Mouse (Mus musculus) small intestine, adult 2 months (tissue): Measurements from ENCODE around the gene Tex46. TPM values are rescaled to one million over a fixed set of nuclear protein-coding genes. Genes with fewer than 3 reads are reported as not detected.

Experiments
- H3K27ac ChIP-seq: fragments of 200-500 bp; 2 replicates; pipeline ENCODE4 v1.5.1; 2012; ENCODE audit warnings: low read depth, low read length, control low read depth, inconsistent platforms; ENCODE audit not compliant: insufficient read depth
- H3K27me3 ChIP-seq: fragments of 200-500 bp; 2 replicates; pipeline ENCODE4 v1.6.1; 2012; ENCODE audit warnings: mild to moderate bottlenecking, moderate library complexity, low read length, inconsistent platforms; ENCODE audit not compliant: control insufficient read depth, insufficient read depth
- H3K36me3 ChIP-seq: fragments of 200-500 bp; 2 replicates; pipeline ENCODE4 v1.6.1; 2012; ENCODE audit warnings: mild to moderate bottlenecking, low read length, control low read depth, inconsistent platforms; ENCODE audit not compliant: control insufficient read depth, insufficient read depth
- H3K4me1 ChIP-seq: fragments of 200-500 bp; 2 replicates; pipeline ENCODE4 v1.6.1; 2012; ENCODE audit warnings: low read length, inconsistent platforms, mixed read lengths; ENCODE audit not compliant: control insufficient read depth, insufficient read depth, insufficient read length
- H3K4me3 ChIP-seq: fragments of 200-500 bp; 2 replicates; pipeline ENCODE4 v1.5.1; 2012; ENCODE audit warnings: low read depth, mild to moderate bottlenecking, control low read depth, inconsistent platforms, low read length, moderate library complexity
- CTCF ChIP-seq: fragments of 200-500 bp; IDR thresholded peaks from 2 replicates; pipeline ENCODE4 v1.5.1; 2012; ENCODE audit warnings: low read depth, mild to moderate bottlenecking, control low read depth, inconsistent platforms, low read length, moderate library complexity, mixed read lengths; ENCODE audit not compliant: insufficient replicate concordance, insufficient read length; ENCODE audit errors: extremely low read depth
- POLR2A ChIP-seq: fragments of 200-500 bp; IDR thresholded peaks from 2 replicates; pipeline ENCODE4 v1.6.1; 2012; ENCODE audit warnings: low read depth, mild to moderate bottlenecking, control low read depth, inconsistent platforms, low read length, moderate library complexity
- WGBS: fragments of 180-500 bp; shearing (Covaris S2); methylation state at CpG from one replicate; pipeline ENCODE4 v1.1.7; 2018; 5-methylcytosine and 5-hydroxymethylcytosine counted together
- polyA plus RNA-seq: library from polyadenylated mRNA; depleted of rRNA; stranded (reverse); fragments of >200 nt; gene quantifications from 2 replicates; pipeline ENCODE4 v1.2.3, GENCODE M21; 2012

Gene Tex46
- polyA plus RNA-seq, 1 experiment = not detected

- Histone ChIP-seq H3K4me3 (peak within 1 kb of the TSS; percentile 98), H3K4me1 (no peaks in the 10 kb centered on the region), H3K27ac (peak within 1 kb of the TSS; percentile 78), H3K36me3 (no peaks in the 10 kb centered on the region), H3K27me3 (no peaks in the 10 kb centered on the region)
- TF ChIP-seq CTCF (peak; percentile 97), POLR2A (peak; percentile 82)
- under 1% methylated on average over 45 of the region's 45 CpGs for WGBS
Measured at GRCm38 (mm10) chr4:136602568-136602967, 7.7 kb upstream of the Tex46 start, which contains the start of gene Kdm1a. Kdm1a (minus strand) TSS chr4:136602723.

- WGBS = 86% methylated on average over 19 of the region's 19 CpGs
- TF ChIP-seq CTCF = no peak
- TF ChIP-seq POLR2A = no peak
- Histone ChIP-seq H3K4me3 (no peak overlapping the region), H3K4me1 (no peaks in the 10 kb centered on the region), H3K36me3 (no peaks in the 10 kb centered on the region), H3K27me3 (no peaks in the 10 kb centered on the region), H3K27ac (no peak overlapping the region)
Measured at GRCm38 (mm10) chr4:136605756-136606485, 4.3 kb upstream of the Tex46 start.

GRCm38 (mm10) chr4:136613657-136614056, 3.4 kb downstream of the Tex46 start:
- WGBS = 46% methylated on average over 7 of the region's 7 CpGs
- Histone ChIP-seq H3K4me1 (no peaks in the 10 kb centered on the region), H3K27ac (no peak overlapping the region), H3K4me3 (no peak overlapping the region), H3K27me3 (no peaks in the 10 kb centered on the region), H3K36me3 (no peaks in the 10 kb centered on the region)
- TF ChIP-seq POLR2A (no peak), CTCF (no peak)

- Histone ChIP-seq H3K36me3 (no peaks in the 10 kb centered on the region), H3K4me1 (no peaks in the 10 kb centered on the region), H3K4me3 (no peak overlapping the region), H3K27me3 (no peaks in the 10 kb centered on the region), H3K27ac (no peak overlapping the region)
- WGBS = 0% methylated on average over 1 of the region's 1 CpGs
- no peak for TF ChIP-seq POLR2A
- peak; percentile 23; the same call in 1 of the 2 replicates for TF ChIP-seq CTCF
Measured at GRCm38 (mm10) chr4:136621336-136621735, 11.1 kb downstream of the Tex46 start.

- H3K27ac ChIP-seq = no peak overlapping the region
- no peaks in the 10 kb centered on the region for H3K4me1 ChIP-seq
- no peaks in the 10 kb centered on the region for H3K36me3 ChIP-seq
- no peak for TF ChIP-seq CTCF
- TF ChIP-seq POLR2A = no peak
- 49% methylated on average over 5 of the region's 5 CpGs for WGBS
- H3K4me3 ChIP-seq = no peak overlapping the region
- no peaks in the 10 kb centered on the region for H3K27me3 ChIP-seq
Measured at GRCm38 (mm10) chr4:136621956-136622355, 11.7 kb downstream of the Tex46 start.

GRCm38 (mm10) chr4:136622388-136622787, 12.2 kb downstream of the Tex46 start, which contains the start of gene Lactbl1:
Lactbl1 (plus strand) TSS chr4:136622621.
- no peak within 1 kb of the TSS for H3K27ac ChIP-seq
- TF ChIP-seq POLR2A (no peak), CTCF (no peak)
- H3K4me3 ChIP-seq = no peak within 1 kb of the TSS
- H3K4me1 ChIP-seq = no peaks in the 10 kb centered on the region
- no peaks in the 10 kb centered on the region for H3K36me3 ChIP-seq
- no peaks in the 10 kb centered on the region for H3K27me3 ChIP-seq
- 70% methylated on average over 6 of the region's 6 CpGs for WGBS

GRCm38 (mm10) chr4:136626590-136626989, 16.4 kb downstream of the Tex46 start:
- no peaks in the 10 kb centered on the region for H3K4me1 ChIP-seq
- no peaks in the 10 kb centered on the region for H3K27me3 ChIP-seq
- no peak overlapping the region for H3K4me3 ChIP-seq
- no peaks in the 10 kb centered on the region for H3K36me3 ChIP-seq
- 68% methylated on average over 6 of the region's 6 CpGs for WGBS
- TF ChIP-seq POLR2A = no peak
- TF ChIP-seq CTCF = no peak
- no peak overlapping the region for H3K27ac ChIP-seq
